Comparison of ENCODE assay signal across 8 mouse cellular contexts in genomic region chr4:129671491-129672082, GRCm38 (mm10). TPM values are rescaled to one million over a fixed set of nuclear protein-coding genes. Genes with fewer than 3 reads are reported as not detected.
DNase-seq lines count a peak whose midpoint lies in the region; ATAC-seq and TF ChIP-seq lines count a peak whose summit lies in the region.

No protein-coding gene starts in this region.

- peak; percentile 38 to 41 for DNase-seq in right cerebral cortex, adult 2 months (ENCODE audit: low spot score in 2 of 2)
- no peak for DNase-seq in right cerebral cortex, postnatal 25 days
- DNase-seq in cerebellum, adult 11 months, result peak; percentile 33
- DNase-seq in forebrain, embryonic 14.5 days (ENCODE audit: low spot score), result peak; percentile 75
- peak; percentile 22 to 51 for DNase-seq in layer of hippocampus, postnatal 14 days (ENCODE audit: low spot score in 2 of 2)
- peak in 1 of 2 experiments; percentile 34 for DNase-seq in spleen, adult 2 months (ENCODE audit: low read depth in 1 of 2, low spot score in 2 of 2)

- no peak for ATAC-seq in forebrain, embryonic 14.5 days
- no peak for ATAC-seq in hindbrain, embryonic 13.5 days (ENCODE audit: low FRiP score)
- ATAC-seq in megakaryocyte progenitor cell, adult 5-6 weeks (replicated peaks; ENCODE audit: poor library complexity), result peak; percentile 78

- H3K4me1 ChIP-seq in forebrain, embryonic 14.5 days (ENCODE audit: control insufficient read depth, insufficient read depth, low read length), result peaks cover 3% of the 10 kb centered on the region; the same call in 1 of the 2 replicates
- peaks cover 22% of the 10 kb centered on the region for H3K4me1 ChIP-seq in hindbrain, embryonic 13.5 days (replicated peaks)
- H3K4me1 ChIP-seq in spleen, adult 2 months (ENCODE audit: control insufficient read depth, insufficient read depth, insufficient read length), result peaks cover 3% of the 10 kb centered on the region; the same call in 1 of the 2 replicates

- H3K27me3 ChIP-seq in forebrain, embryonic 14.5 days (replicated peaks; ENCODE audit: control insufficient read depth, insufficient read depth, low read length), result no peaks in the 10 kb centered on the region
- H3K27me3 ChIP-seq in hindbrain, embryonic 13.5 days, result no peaks in the 10 kb centered on the region
- no peaks in the 10 kb centered on the region for H3K27me3 ChIP-seq in spleen, adult 2 months (ENCODE audit: control insufficient read depth, insufficient read depth, low read length)

- H3K4me3 ChIP-seq in forebrain, embryonic 14.5 days (ENCODE audit: low read depth, low read length), result peak overlapping the region; percentile 98
- peak overlapping the region; percentile 100 for H3K4me3 ChIP-seq in hindbrain, embryonic 13.5 days
- H3K4me3 ChIP-seq in spleen, adult 2 months (ENCODE audit: extremely low read depth, insufficient read depth, insufficient read length), result peak overlapping the region; percentile 89

- peak overlapping the region; percentile 97 for H3K4me2 ChIP-seq in forebrain, embryonic 14.5 days (ENCODE audit: low read length)
- H3K4me2 ChIP-seq in hindbrain, embryonic 13.5 days, result peak overlapping the region; percentile 98

- H3K9me3 ChIP-seq in forebrain, embryonic 14.5 days (replicated peaks; ENCODE audit: control insufficient read depth, low read length), result no peaks in the 10 kb centered on the region
- H3K9me3 ChIP-seq in hindbrain, embryonic 13.5 days, result no peaks in the 10 kb centered on the region

- 7% methylated on average over 12 of the region's 12 CpGs for WGBS in forebrain, embryonic 14.5 days
- WGBS in hindbrain, embryonic 13.5 days, result 9% methylated on average over 12 of the region's 12 CpGs
- 7% methylated on average over 12 of the region's 12 CpGs for WGBS in spleen, adult 2 months

- TF ChIP-seq POLR2A in spleen, adult 2 months (IDR thresholded peaks at IDR 0.05; ENCODE audit: low read depth, low read length), result no peak

- TF ChIP-seq CTCF in spleen, adult 2 months (IDR thresholded peaks at IDR 0.05; ENCODE audit: extremely low read depth, insufficient read depth, insufficient read length, insufficient replicate concordance), result peak; percentile 44; the same call in 1 of the 2 replicates

- peaks cover 19% of the 10 kb centered on the region for H3K36me3 ChIP-seq in forebrain, embryonic 14.5 days (ENCODE audit: control insufficient read depth, insufficient read depth, low read length)
- peaks cover 17% of the 10 kb centered on the region for H3K36me3 ChIP-seq in hindbrain, embryonic 13.5 days
- H3K36me3 ChIP-seq in spleen, adult 2 months (ENCODE audit: control insufficient read depth, insufficient read depth, low read length), result peaks cover under 1% of the 10 kb centered on the region; the same call in 1 of the 2 replicates

- peak overlapping the region; percentile 88; the same call in 1 of the 2 replicates for H3K27ac ChIP-seq in forebrain, embryonic 14.5 days (ENCODE audit: low read depth, low read length)
- peak overlapping the region; percentile 96 for H3K27ac ChIP-seq in hindbrain, embryonic 13.5 days
- H3K27ac ChIP-seq in spleen, adult 2 months (ENCODE audit: insufficient read depth, low read length), result peak overlapping the region; percentile 92

- peak overlapping the region; percentile 96 for H3K9ac ChIP-seq in forebrain, embryonic 14.5 days (ENCODE audit: low read length)
- H3K9ac ChIP-seq in hindbrain, embryonic 13.5 days, result peak overlapping the region; percentile 97

RNA-seq across cellular contexts. Expression of gene Kpna6, which starts 1.0 kb away (rescaled TPM):
- 16.5 TPM in 2 replicates for polyA plus RNA-seq in forebrain, embryonic 14.5 days (2014; fragmentation: Nextera tagmentation; extraction: Ambion mirVana)
- polyA plus RNA-seq in hindbrain, embryonic 13.5 days (2015; fragmentation: Nextera tagmentation; extraction: Ambion mirVana), result 15.7 and 17.6 TPM in 2 replicates
- 10 to 100 TPM; 88.9 to 93.4 TPM for total RNA-seq in layer of hippocampus, postnatal 14 days (2021)
- total RNA-seq in megakaryocyte progenitor cell, adult 5-6 weeks (2015), result 23.4 and 30.0 TPM in 2 replicates
- total RNA-seq in megakaryocyte progenitor cell, adult 5-6 weeks (2017), result 20.4 and 20.9 TPM in 2 replicates
- polyA plus RNA-seq in spleen, adult 2 months (2012; rRNA removed), result 11.9 and 13.2 TPM in 2 replicates

RNA-seq across cellular contexts. Expression of gene Tmem39b, which starts 25.1 kb away (rescaled TPM):
- polyA plus RNA-seq in forebrain, embryonic 14.5 days (2014; fragmentation: Nextera tagmentation; extraction: Ambion mirVana), result 42.0 and 47.4 TPM in 2 replicates
- polyA plus RNA-seq in hindbrain, embryonic 13.5 days (2015; fragmentation: Nextera tagmentation; extraction: Ambion mirVana), result 16.8 and 18.4 TPM in 2 replicates
- total RNA-seq in layer of hippocampus, postnatal 14 days (2021), result 10 to 100 TPM; 12.8 to 15.2 TPM
- 23.5 and 26.4 TPM in 2 replicates for total RNA-seq in megakaryocyte progenitor cell, adult 5-6 weeks (2015)
- 3.0 and 7.3 TPM in 2 replicates for total RNA-seq in megakaryocyte progenitor cell, adult 5-6 weeks (2017)
- polyA plus RNA-seq in spleen, adult 2 months (2012; rRNA removed), result 28.4 and 33.9 TPM in 2 replicates

RNA-seq across cellular contexts. Expression of gene Txlna, which starts 30.7 kb away (rescaled TPM):
- polyA plus RNA-seq in forebrain, embryonic 14.5 days (2014; fragmentation: Nextera tagmentation; extraction: Ambion mirVana), result 65.4 and 71.6 TPM in 2 replicates
- polyA plus RNA-seq in hindbrain, embryonic 13.5 days (2015; fragmentation: Nextera tagmentation; extraction: Ambion mirVana), result 56.8 and 58.1 TPM in 2 replicates
- total RNA-seq in layer of hippocampus, postnatal 14 days (2021), result 10 to 100 TPM; 39.8 to 46.9 TPM
- total RNA-seq in megakaryocyte progenitor cell, adult 5-6 weeks (2015), result 29.9 and 34.6 TPM in 2 replicates
- 115 and 143 TPM in 2 replicates for total RNA-seq in megakaryocyte progenitor cell, adult 5-6 weeks (2017)
- polyA plus RNA-seq in spleen, adult 2 months (2012; rRNA removed), result 20.1 and 25.1 TPM in 2 replicates

RNA-seq across cellular contexts. Expression of gene Ccdc28b, which starts 47.8 kb away (rescaled TPM):
- polyA plus RNA-seq in forebrain, embryonic 14.5 days (2014; fragmentation: Nextera tagmentation; extraction: Ambion mirVana), result 112 and 115 TPM in 2 replicates
- 130 and 135 TPM in 2 replicates for polyA plus RNA-seq in hindbrain, embryonic 13.5 days (2015; fragmentation: Nextera tagmentation; extraction: Ambion mirVana)
- total RNA-seq in layer of hippocampus, postnatal 14 days (2021), result 100 to 1,000 TPM; 102 to 116 TPM
- total RNA-seq in megakaryocyte progenitor cell, adult 5-6 weeks (2015), result 43.6 and 55.5 TPM in 2 replicates
- total RNA-seq in megakaryocyte progenitor cell, adult 5-6 weeks (2017), result 53.6 and 57.7 TPM in 2 replicates
- 16.3 and 19.7 TPM in 2 replicates for polyA plus RNA-seq in spleen, adult 2 months (2012; rRNA removed)

RNA-seq across cellular contexts. Expression of gene Iqcc, which starts 52.7 kb away (rescaled TPM):
- 23.6 and 29.4 TPM in 2 replicates for polyA plus RNA-seq in forebrain, embryonic 14.5 days (2014; fragmentation: Nextera tagmentation; extraction: Ambion mirVana)
- 30.0 and 37.8 TPM in 2 replicates for polyA plus RNA-seq in hindbrain, embryonic 13.5 days (2015; fragmentation: Nextera tagmentation; extraction: Ambion mirVana)
- total RNA-seq in layer of hippocampus, postnatal 14 days (2021), result 10 to 100 TPM; 31.3 to 35.7 TPM
- total RNA-seq in megakaryocyte progenitor cell, adult 5-6 weeks (2015), result 11.3 and 17.5 TPM in 2 replicates
- total RNA-seq in megakaryocyte progenitor cell, adult 5-6 weeks (2017), result 16.8 and 17.9 TPM in 2 replicates
- polyA plus RNA-seq in spleen, adult 2 months (2012; rRNA removed), result 28.3 and 31.3 TPM in 2 replicates
